In the genomic region with DNA sequence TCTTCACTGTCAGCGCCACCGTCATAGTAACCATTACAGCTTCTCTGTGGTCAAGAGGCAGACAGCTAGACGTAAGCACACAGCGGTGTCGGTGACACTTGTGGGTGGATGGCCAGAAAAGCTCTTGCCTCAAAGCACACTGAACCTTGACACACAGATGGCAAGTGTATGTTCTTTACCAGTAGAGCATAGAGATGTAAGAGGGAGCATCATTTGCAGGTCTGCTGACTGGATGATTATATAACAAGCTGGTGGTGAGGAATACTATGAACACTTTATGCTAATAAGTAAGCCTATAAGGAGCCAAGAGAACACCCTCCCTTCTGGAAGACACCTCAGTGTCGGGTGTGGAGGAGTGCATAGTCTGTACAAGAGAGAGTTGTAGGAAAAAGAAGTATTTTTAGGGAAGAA, we compare ENCODE assay signal across 16 mouse cellular contexts.
DNase-seq lines count a peak whose midpoint lies in the region; ATAC-seq and TF ChIP-seq lines count a peak whose summit lies in the region.
"Had no signal": no experiment of that assay in that cellular context is flagged by ENCODE, and none has a peak within 500 bp of the region (broad histone marks: within the 10 kb centered on the region; RNA-seq: fewer than 3 reads in every experiment).

No protein-coding gene starts in this region.

- 63% methylated on average over 6 of the region's 6 CpGs for WGBS in hindbrain, postnatal 0 days

- H3K9me3 ChIP-seq in hindbrain, postnatal 0 days (ENCODE audit: low read length) = no peaks in the 10 kb centered on the region
- H3K9me3 ChIP-seq: embryonic facial prominence, embryonic 12.5 days; limb, embryonic 10.5 days; midbrain, embryonic 12.5 days had no signal

- no peak for TF ChIP-seq CTCF in hindbrain, postnatal 0 days (IDR thresholded peaks at IDR 0.05; ENCODE audit: low read depth)

- no peak overlapping the region for H3K4me3 ChIP-seq in hindbrain, postnatal 0 days (ENCODE audit: low read length)
- H3K4me3 ChIP-seq: embryonic facial prominence, embryonic 12.5 days; limb, embryonic 10.5 days; midbrain, embryonic 12.5 days had no signal

- no peaks in the 10 kb centered on the region for H3K27me3 ChIP-seq in hindbrain, postnatal 0 days (ENCODE audit: insufficient read depth, low read length)
- H3K27me3 ChIP-seq: embryonic facial prominence, embryonic 12.5 days; midbrain, embryonic 12.5 days had no signal

- DNase-seq in frontal cortex, adult 2 months (ENCODE audit: extremely low spot score in 1 of 2, low spot score in 1 of 2) = peak; percentile 69 to 76
- no peak for DNase-seq in frontal cortex, postnatal 25 days (ENCODE audit: low spot score in 2 of 2)
- DNase-seq in lung, postnatal 10 days = peak; percentile 5
- no peak for DNase-seq in lung, postnatal 4 days
- DNase-seq in hindbrain, postnatal 0 days (ENCODE audit: low spot score) = no peak
- DNase-seq in natural killer cell, adult 2 months (ENCODE audit: low spot score in 2 of 2) = peak; percentile 27 to 55
- no peak for DNase-seq in cerebellum, adult 9-10 months
- no peak for DNase-seq in adrenal gland, postnatal 14 days
- DNase-seq: adrenal gland, adult 2 months; cerebellum, adult 11 months; kidney, adult 2 months; lung, adult 18-20 months; thymus, postnatal 25 days had no signal

- H3K27ac ChIP-seq in hindbrain, postnatal 0 days = no peak overlapping the region
- H3K27ac ChIP-seq: embryonic facial prominence, embryonic 12.5 days; limb, embryonic 10.5 days; midbrain, embryonic 12.5 days had no signal

- no peak overlapping the region for H3K9ac ChIP-seq in hindbrain, postnatal 0 days (replicated peaks; ENCODE audit: low read length)
- H3K9ac ChIP-seq: embryonic facial prominence, embryonic 12.5 days; midbrain, embryonic 12.5 days had no signal

- H3K4me1 ChIP-seq in hindbrain, postnatal 0 days (ENCODE audit: insufficient read depth, low read length) = no peaks in the 10 kb centered on the region
- H3K4me1 ChIP-seq: embryonic facial prominence, embryonic 12.5 days had no signal

- no peaks in the 10 kb centered on the region for H3K36me3 ChIP-seq in hindbrain, postnatal 0 days (ENCODE audit: insufficient read depth, low read length)
- H3K36me3 ChIP-seq: embryonic facial prominence, embryonic 12.5 days; limb, embryonic 10.5 days; midbrain, embryonic 12.5 days had no signal

- no peak overlapping the region for H3K4me2 ChIP-seq in hindbrain, postnatal 0 days (ENCODE audit: low read depth, low read length)
- H3K4me2 ChIP-seq: embryonic facial prominence, embryonic 12.5 days; midbrain, embryonic 12.5 days had no signal

- ATAC-seq in hindbrain, postnatal 0 days = peak; percentile 59; the same call in 1 of the 2 replicates

Comparison
In these comparisons a context has a peak if more than half of its experiments do, and no peak if none do; other contexts are left out.
1. DNase-seq: peak in frontal cortex, adult 2 months (2 of 2), lung, postnatal 10 days (single experiment) and natural killer cell, adult 2 months (2 of 2); none in frontal cortex, postnatal 25 days (0 of 2), lung, postnatal 4 days (0 of 2), hindbrain, postnatal 0 days (single experiment), cerebellum, adult 9-10 months (single experiment) and adrenal gland, postnatal 14 days (single experiment).